Mouse (Mus musculus) retina, adult 2 months (tissue): ENCODE data around the gene Smyd3.

Experiments
- DNase-seq: peaks from one replicate; pipeline ENCODE4 v3.0.0-alpha.2; 2012; ENCODE audit warnings: low read depth, low spot score

The Smyd3 gene

GRCm38 (mm10) chr1:179517713-179518465, at the start of gene Smyd3:
Gene Smyd3, minus strand, starts transcription at chr1:179518041.
- DNase-seq, result peak; percentile 73

GRCm38 (mm10) chr1:179567558-179567957, 49.7 kb upstream of the Smyd3 start:
- no peak for DNase-seq

- DNase-seq, result no peak
Observed at GRCm38 (mm10) chr1:179563926-179564325, 46.1 kb upstream of the Smyd3 start.

GRCm38 (mm10) chr1:179563211-179563610, 45.4 kb upstream of the Smyd3 start:
- no peak for DNase-seq

- DNase-seq, result no peak
Observed at GRCm38 (mm10) chr1:179560845-179561430, 43.1 kb upstream of the Smyd3 start.

GRCm38 (mm10) chr1:179559446-179560194, 41.8 kb upstream of the Smyd3 start:
- no peak for DNase-seq

GRCm38 (mm10) chr1:179556921-179557320, 39.1 kb upstream of the Smyd3 start:
- no peak for DNase-seq

- DNase-seq, result no peak
Observed at GRCm38 (mm10) chr1:179553949-179554347, 36.1 kb upstream of the Smyd3 start.

GRCm38 (mm10) chr1:179553197-179553948, 35.5 kb upstream of the Smyd3 start:
- no peak for DNase-seq

- DNase-seq, result no peak
Observed at GRCm38 (mm10) chr1:179552751-179553150, 34.9 kb upstream of the Smyd3 start.

GRCm38 (mm10) chr1:179551921-179552320, 34.1 kb upstream of the Smyd3 start:
- DNase-seq, result no peak

GRCm38 (mm10) chr1:179551336-179551735, 33.5 kb upstream of the Smyd3 start:
- no peak for DNase-seq

GRCm38 (mm10) chr1:179548996-179549752, 31.3 kb upstream of the Smyd3 start:
- no peak for DNase-seq

GRCm38 (mm10) chr1:179548220-179548619, 30.4 kb upstream of the Smyd3 start:
- DNase-seq, result no peak

- no peak for DNase-seq
Observed at GRCm38 (mm10) chr1:179547176-179547575, 29.3 kb upstream of the Smyd3 start.

- no peak for DNase-seq
Observed at GRCm38 (mm10) chr1:179546551-179546917, 28.7 kb upstream of the Smyd3 start.

- peak; percentile 94 for DNase-seq
Observed at GRCm38 (mm10) chr1:179545768-179546550, 28.1 kb upstream of the Smyd3 start, which contains the start of the genes Tfb2m and Cnst. Gene Tfb2m, minus strand, starts transcription at chr1:179546267. Gene Cnst, plus strand, starts transcription at chr1:179546370.

GRCm38 (mm10) chr1:179541502-179541901, 23.7 kb upstream of the Smyd3 start:
- DNase-seq, result no peak

GRCm38 (mm10) chr1:179539887-179540286, 22.0 kb upstream of the Smyd3 start:
- no peak for DNase-seq

- no peak for DNase-seq
Observed at GRCm38 (mm10) chr1:179539054-179539453, 21.2 kb upstream of the Smyd3 start.
